Mouse (Mus musculus) lung, embryonic 16.5 days (tissue): ENCODE data around the gene G3bp1. TPM values are rescaled to one million over a fixed set of nuclear protein-coding genes. Genes with fewer than 3 reads are reported as not detected.

Experiments
- ATAC-seq: fragments of 200-750 bp; cut with Nextera tagmentation; 2 replicates; pipeline ENCODE4 v1.8.0; 2017; ENCODE audit warnings: low read depth, mild to moderate bottlenecking, moderate library complexity
- H3K27ac ChIP-seq: fragments of 300-500 bp; sonication (generic); 2 replicates; pipeline ENCODE4 v1.5.1; 2014; ENCODE audit warnings: mild to moderate bottlenecking, control low read depth, low read length
- H3K27me3 ChIP-seq: fragments of 300-500 bp; sonication (generic); 2 replicates; pipeline ENCODE4 v1.6.1; 2014; ENCODE audit warnings: low read depth, low read length, mixed read lengths; ENCODE audit not compliant: control insufficient read depth, insufficient read depth
- H3K36me3 ChIP-seq: fragments of 300-500 bp; sonication (generic); 2 replicates; pipeline ENCODE4 v1.6.1; 2014; ENCODE audit warnings: low read length; ENCODE audit not compliant: control insufficient read depth, insufficient read depth
- H3K4me1 ChIP-seq: fragments of 300-500 bp; sonication (generic); replicated peaks from 2 replicates; pipeline ENCODE4 v1.6.1; 2014; ENCODE audit warnings: low read length, mixed read lengths; ENCODE audit not compliant: control insufficient read depth, insufficient read depth
- H3K4me2 ChIP-seq: fragments of 300-500 bp; sonication (generic); 2 replicates; pipeline ENCODE4 v1.6.1; 2014; ENCODE audit warnings: low read depth, low read length, control low read depth
- H3K4me3 ChIP-seq: fragments of 300-500 bp; sonication (generic); 2 replicates; pipeline ENCODE4 v1.5.1; 2014; ENCODE audit warnings: mild to moderate bottlenecking, low read length, control low read depth
- H3K9ac ChIP-seq: fragments of 300-500 bp; sonication (generic); 2 replicates; pipeline ENCODE4 v1.6.1; 2014; ENCODE audit warnings: low read length, control low read depth
- H3K9me3 ChIP-seq: fragments of 300-500 bp; sonication (generic); 2 replicates; pipeline ENCODE4 v1.6.1; 2016; ENCODE audit warnings: low read length; ENCODE audit not compliant: control insufficient read depth
- WGBS: fragments of 180-500 bp; shearing (Covaris S2); extraction: QIAGEN DNeasy Blood & Tissue Kit; methylation state at CpG from one replicate; pipeline ENCODE4 v1.1.7; 2014; 5-methylcytosine and 5-hydroxymethylcytosine counted together
- polyA plus RNA-seq: library from polyadenylated mRNA; unstranded; fragments of >200 nt; fragmentation: Nextera tagmentation; extraction: Ambion mirVana; gene quantifications from 2 replicates; pipeline ENCODE4 v1.2.1, GENCODE M21; 2015

The G3bp1 gene
- polyA plus RNA-seq, 1 experiment from 2014 or later, result 152 TPM

- H3K4me2 ChIP-seq, result peak overlapping the region; percentile 84
- WGBS, result 18% methylated on average over 8 of the region's 8 CpGs
- no peak overlapping the region for H3K27ac ChIP-seq
- peaks cover 23% of the 10 kb centered on the region for H3K4me1 ChIP-seq
- no peaks in the 10 kb centered on the region for H3K9me3 ChIP-seq
- no peak for ATAC-seq
- H3K4me3 ChIP-seq, result peak overlapping the region; percentile 95
- no peaks in the 10 kb centered on the region for H3K27me3 ChIP-seq
- peak overlapping the region; percentile 95 for H3K9ac ChIP-seq
- H3K36me3 ChIP-seq, result peaks cover 2% of the 10 kb centered on the region; the same call in 1 of the 2 replicates
Observed at GRCm38 (mm10) chr11:55470761-55471160, 1.3 kb downstream of the G3bp1 start.

DNA sequence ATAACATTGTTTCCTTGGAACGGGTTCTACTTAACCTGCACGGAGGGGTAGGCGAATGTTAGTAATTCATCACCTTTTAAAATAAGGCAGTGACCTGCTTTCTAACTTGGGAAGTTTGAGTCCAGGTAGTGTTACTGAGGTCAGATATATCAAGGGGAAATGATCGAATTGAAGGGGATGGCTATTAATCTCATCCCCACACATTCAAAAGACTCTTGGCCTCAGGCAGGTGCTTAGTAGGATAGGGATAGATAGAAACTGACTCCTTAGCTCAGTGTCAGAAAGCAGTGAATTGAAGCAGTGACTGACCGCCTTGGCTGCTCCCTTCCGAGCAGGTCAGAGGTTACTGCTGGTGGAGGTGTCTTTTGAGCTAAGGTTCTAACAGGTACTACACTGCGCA lies 2.0 kb downstream of the G3bp1 start:
- no peak overlapping the region for H3K27ac ChIP-seq
- no peaks in the 10 kb centered on the region for H3K9me3 ChIP-seq
- WGBS, result 83% methylated on average over 7 of the region's 7 CpGs
- no peaks in the 10 kb centered on the region for H3K27me3 ChIP-seq
- ATAC-seq, result no peak
- peak overlapping the region; percentile 95 for H3K9ac ChIP-seq
- H3K4me1 ChIP-seq, result peaks cover 23% of the 10 kb centered on the region
- H3K4me2 ChIP-seq, result peak overlapping the region; percentile 84
- H3K4me3 ChIP-seq, result peak overlapping the region; percentile 95
- peaks cover 2% of the 10 kb centered on the region; the same call in 1 of the 2 replicates for H3K36me3 ChIP-seq

DNA sequence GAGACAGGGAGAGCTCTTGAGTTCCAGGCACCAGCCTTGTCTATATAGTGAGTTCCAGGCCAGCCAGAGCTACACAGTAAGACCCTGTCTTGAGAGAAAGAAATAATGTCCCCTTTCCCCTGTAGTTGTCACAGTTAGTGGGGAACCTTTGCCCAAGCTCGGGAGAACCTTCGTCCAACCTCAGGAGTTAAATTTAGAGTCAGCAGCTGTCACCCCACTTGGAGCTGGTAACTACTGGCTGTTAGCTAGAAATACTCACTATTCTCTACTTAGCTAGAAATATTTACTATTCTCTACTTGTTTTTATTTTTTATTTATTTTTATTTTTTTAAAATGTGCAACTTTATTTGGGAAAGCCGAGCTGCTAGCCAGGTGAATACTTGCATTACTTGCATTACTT lies 3.7 kb downstream of the G3bp1 start:
- Histone ChIP-seq H3K9me3 (no peaks in the 10 kb centered on the region), H3K4me1 (peaks cover 21% of the 10 kb centered on the region), H3K36me3 (peaks cover 2% of the 10 kb centered on the region; the same call in 1 of the 2 replicates), H3K4me2 (no peak overlapping the region), H3K9ac (no peak overlapping the region), H3K4me3 (no peak overlapping the region), H3K27ac (no peak overlapping the region), H3K27me3 (no peaks in the 10 kb centered on the region)
- no peak for ATAC-seq
- 81% methylated on average over 3 of the region's 3 CpGs for WGBS

DNA sequence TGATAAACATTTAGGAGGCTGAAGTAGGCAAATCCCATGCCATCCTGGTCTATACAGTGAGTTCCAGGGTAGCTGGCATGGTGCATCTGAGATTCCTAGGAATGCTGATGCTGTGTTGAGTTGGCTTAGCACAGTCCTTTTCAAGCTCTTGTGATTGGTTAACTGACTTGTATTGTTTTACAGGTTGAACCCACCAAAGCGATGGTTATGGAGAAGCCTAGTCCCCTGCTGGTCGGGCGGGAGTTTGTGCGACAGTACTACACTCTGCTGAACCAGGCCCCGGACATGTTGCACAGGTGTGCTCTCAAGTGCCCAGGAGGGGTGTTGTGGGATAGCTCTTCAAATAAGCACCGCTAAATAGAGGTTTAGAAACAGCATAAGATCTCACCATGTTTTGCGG lies 16.0 kb downstream of the G3bp1 start:
- H3K36me3 ChIP-seq, result peaks cover 57% of the 10 kb centered on the region
- H3K27ac ChIP-seq, result no peak overlapping the region
- no peaks in the 10 kb centered on the region for H3K9me3 ChIP-seq
- H3K4me3 ChIP-seq, result no peak overlapping the region
- H3K4me1 ChIP-seq, result no peaks in the 10 kb centered on the region
- ATAC-seq, result no peak
- 96% methylated on average over 7 of the region's 7 CpGs for WGBS
- no peaks in the 10 kb centered on the region for H3K27me3 ChIP-seq
- no peak overlapping the region for H3K9ac ChIP-seq
- H3K4me2 ChIP-seq, result no peak overlapping the region

- Histone ChIP-seq H3K27me3 (no peaks in the 10 kb centered on the region), H3K4me1 (no peaks in the 10 kb centered on the region), H3K4me2 (no peak overlapping the region), H3K9me3 (no peaks in the 10 kb centered on the region), H3K4me3 (no peak overlapping the region), H3K27ac (no peak overlapping the region), H3K36me3 (peaks cover 62% of the 10 kb centered on the region), H3K9ac (no peak overlapping the region)
- no peak for ATAC-seq
- WGBS, result 84% methylated on average over 6 of the region's 6 CpGs
Observed at GRCm38 (mm10) chr11:55496158-55496557, 26.7 kb downstream of the G3bp1 start.

- ATAC-seq, result peak; percentile 64
- Histone ChIP-seq H3K27ac (no peak overlapping the region), H3K4me3 (no peak overlapping the region), H3K9me3 (no peaks in the 10 kb centered on the region), H3K9ac (no peak overlapping the region), H3K27me3 (no peaks in the 10 kb centered on the region), H3K4me1 (no peaks in the 10 kb centered on the region), H3K4me2 (no peak overlapping the region), H3K36me3 (peaks cover 56% of the 10 kb centered on the region)
- 36% methylated on average over 5 of the region's 5 CpGs for WGBS
Observed at GRCm38 (mm10) chr11:55497885-55498284, 28.4 kb downstream of the G3bp1 start.

DNA sequence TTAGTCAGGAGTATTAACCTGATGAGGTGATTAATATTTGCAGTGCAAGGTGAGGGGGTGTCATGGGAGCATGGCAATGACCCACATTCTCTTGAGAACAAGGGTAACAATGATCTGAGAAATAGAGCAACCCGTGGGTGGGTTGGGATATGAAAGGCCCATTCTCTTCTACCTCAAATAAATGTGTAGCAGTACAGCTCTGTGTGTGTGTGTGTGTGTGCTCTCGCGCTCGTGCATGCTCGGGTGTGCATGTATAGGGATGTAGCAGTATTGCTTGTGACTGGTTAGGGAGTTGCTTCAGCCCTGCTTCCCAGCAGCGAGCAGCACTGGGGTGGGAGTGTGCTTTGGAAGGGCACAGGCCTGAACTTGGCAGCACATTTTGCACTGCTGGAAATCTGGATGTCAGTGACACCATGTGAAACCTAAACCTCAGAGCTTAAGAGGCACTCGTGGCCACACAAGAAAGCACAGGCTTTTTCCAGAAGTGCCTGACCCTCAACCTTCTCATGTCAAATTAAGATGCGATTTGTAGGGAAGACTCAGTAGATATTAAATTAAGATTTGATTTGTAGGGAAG lies 32.6 kb downstream of the G3bp1 start:
- 81% methylated on average over 8 of the region's 8 CpGs for WGBS
- H3K36me3 ChIP-seq, result peaks cover 25% of the 10 kb centered on the region
- H3K27ac ChIP-seq, result no peak overlapping the region
- H3K9ac ChIP-seq, result no peak overlapping the region
- no peaks in the 10 kb centered on the region for H3K9me3 ChIP-seq
- H3K27me3 ChIP-seq, result no peaks in the 10 kb centered on the region
- H3K4me1 ChIP-seq, result no peaks in the 10 kb centered on the region
- no peak overlapping the region for H3K4me3 ChIP-seq
- no peak overlapping the region for H3K4me2 ChIP-seq
- no peak for ATAC-seq

DNA sequence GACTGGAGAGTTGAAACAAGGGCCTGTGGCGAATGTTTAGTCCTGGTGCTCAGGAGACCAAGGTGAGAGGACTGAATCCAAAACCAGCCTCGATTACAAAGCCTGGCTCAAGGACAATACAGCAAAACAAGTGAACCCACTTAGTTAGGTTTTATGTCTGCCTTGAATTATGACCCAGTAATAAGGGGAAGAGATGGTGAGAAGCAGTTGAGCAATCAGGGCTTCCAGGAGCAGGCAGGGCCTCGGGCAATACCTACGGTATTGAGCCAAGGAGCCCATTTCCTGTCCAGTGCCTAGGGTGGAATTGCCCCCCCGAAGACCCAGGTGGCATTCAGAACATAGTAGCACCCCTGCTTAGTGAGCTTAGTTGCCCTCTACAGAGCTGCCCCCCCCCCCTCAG lies 33.4 kb downstream of the G3bp1 start:
- Histone ChIP-seq H3K4me3 (no peak overlapping the region), H3K9me3 (no peaks in the 10 kb centered on the region), H3K9ac (no peak overlapping the region), H3K27me3 (no peaks in the 10 kb centered on the region), H3K36me3 (peaks cover 24% of the 10 kb centered on the region), H3K4me2 (no peak overlapping the region), H3K4me1 (no peaks in the 10 kb centered on the region), H3K27ac (no peak overlapping the region)
- no peak for ATAC-seq
- WGBS, result 72% methylated on average over 5 of the region's 5 CpGs

DNA sequence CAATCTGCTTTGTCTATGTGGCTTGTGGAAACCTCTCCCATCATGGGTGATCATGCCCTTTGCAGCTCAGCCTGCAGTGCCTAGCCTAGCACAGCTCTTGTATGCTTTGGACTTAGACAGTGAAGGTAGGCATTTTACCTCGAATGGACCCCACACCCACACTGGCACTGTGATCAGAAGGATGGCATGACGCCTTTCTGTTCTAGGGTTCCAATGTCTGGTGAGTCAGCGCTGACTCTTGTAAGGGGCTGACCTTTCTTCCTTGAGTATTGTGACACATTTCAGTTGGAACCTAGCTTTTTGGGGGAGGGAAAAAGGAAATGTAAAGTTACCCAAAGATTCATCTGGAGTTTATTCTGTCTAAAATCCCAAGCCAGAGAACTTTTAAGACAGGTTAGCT lies 36.0 kb downstream of the G3bp1 start:
- 77% methylated on average over 3 of the region's 3 CpGs for WGBS
- Histone ChIP-seq H3K4me2 (no peak overlapping the region), H3K36me3 (peaks cover 12% of the 10 kb centered on the region), H3K4me1 (no peaks in the 10 kb centered on the region), H3K4me3 (no peak overlapping the region), H3K27ac (no peak overlapping the region), H3K9ac (no peak overlapping the region), H3K9me3 (no peaks in the 10 kb centered on the region), H3K27me3 (no peaks in the 10 kb centered on the region)
- ATAC-seq, result no peak; the same call in 1 of the 2 replicates

DNA sequence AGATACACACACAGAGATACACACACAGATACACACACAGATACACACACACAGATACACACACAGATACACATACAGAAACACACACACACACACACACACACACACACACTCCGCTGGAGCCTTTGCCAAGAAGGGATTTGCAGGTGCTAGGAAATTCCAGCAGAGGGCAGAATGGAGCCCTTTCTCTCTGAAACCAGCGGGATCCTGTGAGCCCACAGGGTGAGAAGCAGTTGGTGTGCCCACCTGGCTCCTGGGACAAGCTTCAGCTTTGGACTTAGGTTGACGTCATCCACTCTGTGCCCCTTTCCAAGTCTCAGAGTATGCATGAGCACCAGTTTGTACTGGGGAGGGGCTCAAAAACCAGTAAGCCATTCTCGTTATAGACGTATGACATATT lies 41.9 kb downstream of the G3bp1 start:
- no peak for ATAC-seq
- Histone ChIP-seq H3K36me3 (no peaks in the 10 kb centered on the region), H3K4me1 (no peaks in the 10 kb centered on the region), H3K27me3 (no peaks in the 10 kb centered on the region), H3K9ac (no peak overlapping the region), H3K4me2 (no peak overlapping the region), H3K27ac (no peak overlapping the region), H3K9me3 (no peaks in the 10 kb centered on the region), H3K4me3 (no peak overlapping the region)
- 44% methylated on average over 5 of the region's 5 CpGs for WGBS
